Mouse (Mus musculus) megakaryocyte-erythroid progenitor cell, adult 5-6 weeks (primary cell): ENCODE measurements around the gene Napepld. TPM values are rescaled to one million over a fixed set of nuclear protein-coding genes. Genes with fewer than 3 reads are reported as not detected.

Experiments
- ATAC-seq: replicated peaks from 2 replicates; pipeline ENCODE4 v1.8.0; 2016; ENCODE audit warnings: mild to moderate bottlenecking, inconsistent platforms; ENCODE audit not compliant: severe bottlenecking, poor library complexity, low FRiP score, low TSS enrichment
- total RNA-seq, 2 experiments: library from RNA; stranded (forward) in 1 of 2; stranded (reverse) in 1 of 2; fragments of 200-1000, 215-1000 nt in 1 of 2; fragments of >200 nt in 1 of 2; fragmentation: Nextera tagmentation in 1 of 2; gene quantifications; 2 replicates each; pipeline ENCODE4 v1.2.3; 2014 to 2017

The Napepld gene
- total RNA-seq, 2 experiments from 2014 or later, result 1.4 to 2.3 TPM

DNA sequence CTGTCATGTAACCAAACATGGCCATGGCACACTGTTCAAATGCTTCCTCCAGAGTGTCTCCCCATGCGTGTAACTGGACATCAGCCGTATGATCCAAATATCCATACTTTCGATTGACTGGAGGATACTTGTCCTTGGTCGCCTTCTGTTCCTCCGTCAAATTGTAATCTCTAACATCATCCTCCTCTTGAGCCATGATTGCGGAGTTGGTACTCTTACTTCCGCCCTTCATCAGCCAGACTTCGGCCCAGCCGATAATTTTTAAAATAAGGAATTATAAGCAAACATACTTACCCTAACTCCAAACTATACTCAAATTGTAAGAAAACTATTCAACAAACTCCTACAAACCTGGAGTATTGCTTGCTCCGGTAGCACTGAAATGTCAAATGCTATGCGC is 86.9 kb downstream of the Napepld start:
- ATAC-seq, result 0 out of 2 replicates have a peak, but pooled peaks have one; percentile 26

Other genes with a start within 250 kb of the Napepld start
- not detected in 2 replicates for gene Lrrc17, start 157.8 kb downstream of the Napepld start, total RNA-seq (2014; fragmentation: Nextera tagmentation)
- not detected in 2 replicates for gene Lrrc17, start 157.8 kb downstream of the Napepld start, total RNA-seq (2017)
- gene Fbxl13, start 55.8 kb downstream of the Napepld start, total RNA-seq (2014; fragmentation: Nextera tagmentation), result 1.8 and 7.1 TPM in 2 replicates
- gene Fbxl13, start 55.8 kb downstream of the Napepld start, total RNA-seq (2017), result 2.3 and 3.3 TPM in 2 replicates
- 22.5 and 43.9 TPM in 2 replicates for gene Armc10, start 55.6 kb downstream of the Napepld start, total RNA-seq (2014; fragmentation: Nextera tagmentation)
- 49.9 and 69.3 TPM in 2 replicates for gene Armc10, start 55.6 kb downstream of the Napepld start, total RNA-seq (2017)
- gene Pmpcb, start 35.7 kb upstream of the Napepld start, total RNA-seq (2014; fragmentation: Nextera tagmentation), result 106 and 173 TPM in 2 replicates
- 115 and 144 TPM in 2 replicates for gene Pmpcb, start 35.7 kb upstream of the Napepld start, total RNA-seq (2017)
- 83.7 and 90.8 TPM in 2 replicates for gene Dnajc2, start 83.9 kb upstream of the Napepld start, total RNA-seq (2014; fragmentation: Nextera tagmentation)
- gene Dnajc2, start 83.9 kb upstream of the Napepld start, total RNA-seq (2017), result 295 and 297 TPM in 2 replicates
- 112 and 129 TPM in 2 replicates for gene Psmc2, start 83.9 kb upstream of the Napepld start, total RNA-seq (2014; fragmentation: Nextera tagmentation)
- gene Psmc2, start 83.9 kb upstream of the Napepld start, total RNA-seq (2017), result 158 and 160 TPM in 2 replicates
- not detected in 2 replicates for gene Slc26a5, start 164.2 kb upstream of the Napepld start, total RNA-seq (2014; fragmentation: Nextera tagmentation)
- gene Slc26a5, start 164.2 kb upstream of the Napepld start, total RNA-seq (2017), result not detected in 2 replicates